Mouse (Mus musculus) left cerebral cortex, adult 11 months (tissue): ENCODE measurements around the gene Stk36.

Experiments used
- DNase-seq: peaks from one replicate; pipeline ENCODE4 v3.0.0; 2022; ENCODE audit warnings: low spot score

Gene Stk36

DNA sequence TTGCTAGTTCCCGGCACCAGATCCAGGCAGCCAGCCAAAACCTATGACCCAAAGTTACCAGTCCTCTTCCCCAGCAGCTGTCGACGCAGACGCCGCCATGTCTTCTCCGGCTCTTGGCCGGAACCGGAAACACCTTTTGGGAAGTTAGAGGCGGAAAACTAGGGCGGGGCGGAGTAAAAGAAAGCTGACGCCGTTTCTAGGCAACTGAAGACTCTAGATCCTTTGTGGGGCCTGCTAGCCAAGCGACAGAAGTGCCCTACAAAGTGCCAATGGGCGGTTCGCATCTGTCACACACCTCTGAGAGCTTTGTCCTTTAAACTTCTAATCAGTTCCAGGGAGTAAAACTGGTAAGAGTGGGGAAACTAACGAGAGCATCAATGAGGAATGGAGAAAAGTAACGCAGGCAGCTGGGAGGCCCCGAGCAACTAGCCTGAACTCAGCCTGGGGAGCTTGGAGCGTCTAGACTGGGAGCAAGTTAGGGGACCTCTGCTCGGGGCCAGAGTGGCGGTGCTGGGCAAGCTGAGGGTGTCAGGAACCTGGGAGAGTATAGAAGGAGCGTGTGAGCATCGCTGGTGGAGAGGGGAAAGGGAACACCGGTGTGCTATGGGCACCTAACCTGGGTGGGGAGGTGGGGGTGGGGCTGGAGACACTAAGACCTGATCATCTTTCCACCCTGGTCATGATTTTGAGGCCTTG, at the start of gene Stk36, which contains the start of gene Rnf25:
TSS of gene Stk36 (plus strand) at position 179 of the 696 bp plus-strand sequence.
TSS of gene Rnf25 (minus strand) at position 131 of the 696 bp plus-strand sequence.
- DNase-seq = peak; percentile 76

- no peak for DNase-seq
These were observed 42.2 kb upstream of the Stk36 start for GRCm38 (mm10) chr1:74559061-74559460.

- no peak for DNase-seq
These were observed 35.4 kb upstream of the Stk36 start for GRCm38 (mm10) chr1:74565834-74566233.

GRCm38 (mm10) chr1:74569739-74570719, 31.2 kb upstream of the Stk36 start:
- no peak for DNase-seq

DNA sequence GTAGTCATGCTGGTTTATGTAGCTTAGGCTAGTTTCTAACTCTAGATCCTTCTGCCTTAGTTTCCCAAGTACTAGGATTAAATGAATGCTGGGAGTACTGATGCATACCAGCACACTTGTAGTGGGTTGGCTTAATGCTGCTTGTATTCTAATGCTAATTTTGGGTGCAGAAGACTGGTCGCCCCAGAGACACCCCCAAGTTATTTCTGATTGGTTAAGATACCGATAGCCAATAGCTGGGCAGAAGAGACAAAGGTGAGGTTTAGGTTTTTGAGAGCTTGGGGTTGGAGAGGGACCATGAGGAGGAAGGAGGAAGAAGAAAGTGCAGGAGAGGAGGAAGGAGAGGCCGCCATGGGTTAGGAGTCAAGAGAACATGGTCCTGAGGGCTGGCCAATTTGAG, 18.6 kb upstream of the Stk36 start:
- no peak for DNase-seq

GRCm38 (mm10) chr1:74584616-74585398, 16.4 kb upstream of the Stk36 start:
- DNase-seq = no peak

DNA sequence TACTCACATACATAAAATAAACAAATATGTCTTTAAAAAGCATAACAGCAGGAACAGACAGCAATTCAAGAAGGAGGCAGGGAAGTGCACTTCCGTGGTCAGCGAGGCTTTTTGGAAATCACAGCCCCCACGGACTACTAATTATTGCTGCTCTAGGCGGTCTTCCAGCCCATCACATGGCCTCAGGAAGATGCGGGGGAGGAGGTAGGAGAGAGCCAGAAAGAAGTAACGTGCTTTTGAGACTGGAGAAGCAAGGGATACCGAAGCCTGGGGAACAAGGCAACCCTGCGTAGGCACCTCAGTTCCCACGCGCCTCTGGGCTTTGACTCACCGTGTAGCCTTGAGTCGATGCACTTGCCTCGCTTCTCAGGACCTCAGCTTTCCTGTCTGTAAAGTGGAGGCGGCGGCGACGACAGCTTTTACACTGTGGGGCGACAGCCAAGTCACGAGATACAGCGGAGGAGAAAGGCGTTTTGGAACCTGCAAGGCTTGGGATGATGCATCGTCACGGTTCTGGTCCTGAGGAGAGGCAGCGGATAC, 13.9 kb upstream of the Stk36 start:
- no peak for DNase-seq

GRCm38 (mm10) chr1:74587773-74588445, 13.3 kb upstream of the Stk36 start, which contains the start of the genes Zfp142 and Bcs1l:
Zfp142 (minus strand) TSS chr1:74588246.
Bcs1l (plus strand) TSS chr1:74588289.
- DNase-seq = peak; percentile 97

DNA sequence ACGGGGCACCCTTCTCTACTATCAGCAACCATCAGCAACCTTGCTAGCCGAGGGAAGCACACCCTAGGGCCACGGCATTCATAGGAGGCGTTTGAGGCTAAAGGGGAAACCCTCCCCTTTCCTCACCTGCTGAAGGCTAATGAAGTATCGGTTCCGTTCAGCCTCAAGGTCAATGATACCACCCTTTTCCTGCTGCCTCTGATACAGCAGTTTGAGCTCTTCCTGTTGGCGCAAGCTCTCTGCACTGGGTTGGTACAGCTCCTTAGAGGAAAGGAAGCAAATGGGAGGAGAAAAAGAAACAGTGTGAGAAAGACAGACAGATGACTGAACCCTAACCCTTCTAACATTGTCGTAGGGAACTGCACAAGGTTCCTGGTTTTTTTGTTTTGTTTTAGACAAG, 6.8 kb upstream of the Stk36 start:
- DNase-seq = no peak

DNA sequence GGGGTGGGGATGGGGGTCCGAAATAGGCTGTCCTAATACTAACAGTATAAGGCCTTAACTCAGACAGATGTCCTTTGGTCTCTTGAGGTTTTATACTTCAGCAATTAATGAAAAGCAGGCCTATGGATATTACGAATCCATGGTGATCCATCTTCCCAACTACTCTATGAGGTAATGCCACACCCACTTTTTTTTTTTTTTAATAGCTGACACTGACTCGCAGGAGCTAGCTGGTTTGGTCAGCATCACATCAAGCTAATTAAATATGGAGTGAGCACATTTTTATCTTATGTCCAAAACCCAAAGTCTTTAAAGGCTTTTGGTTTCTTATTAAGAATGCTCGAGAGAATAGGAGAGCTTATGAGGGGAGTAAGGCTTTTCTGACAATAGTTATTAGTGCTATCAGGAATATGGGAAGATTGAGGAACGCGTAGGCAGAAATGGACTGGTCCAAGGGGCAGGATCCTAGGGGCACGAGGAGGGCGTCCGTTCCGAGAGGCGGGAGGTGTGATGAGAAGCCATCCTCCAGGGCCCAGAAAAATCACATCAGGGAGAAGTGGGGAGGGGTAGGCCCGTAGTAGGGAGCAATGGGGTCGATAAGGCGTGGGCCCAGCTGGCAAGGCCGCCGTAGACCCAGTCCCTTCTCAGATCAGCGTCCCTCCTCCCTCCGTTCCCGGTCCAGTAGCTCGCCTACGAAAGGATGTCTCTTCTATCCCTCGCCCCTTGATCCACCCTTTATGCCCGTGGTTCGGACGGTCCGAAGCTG, 561 bp upstream of the Stk36 start:
- no peak for DNase-seq

GRCm38 (mm10) chr1:74624183-74624582, 22.9 kb downstream of the Stk36 start:
- DNase-seq = no peak

GRCm38 (mm10) chr1:74626076-74626475, 24.8 kb downstream of the Stk36 start:
- DNase-seq = no peak

GRCm38 (mm10) chr1:74628001-74628400, 26.8 kb downstream of the Stk36 start:
- DNase-seq = no peak

DNA sequence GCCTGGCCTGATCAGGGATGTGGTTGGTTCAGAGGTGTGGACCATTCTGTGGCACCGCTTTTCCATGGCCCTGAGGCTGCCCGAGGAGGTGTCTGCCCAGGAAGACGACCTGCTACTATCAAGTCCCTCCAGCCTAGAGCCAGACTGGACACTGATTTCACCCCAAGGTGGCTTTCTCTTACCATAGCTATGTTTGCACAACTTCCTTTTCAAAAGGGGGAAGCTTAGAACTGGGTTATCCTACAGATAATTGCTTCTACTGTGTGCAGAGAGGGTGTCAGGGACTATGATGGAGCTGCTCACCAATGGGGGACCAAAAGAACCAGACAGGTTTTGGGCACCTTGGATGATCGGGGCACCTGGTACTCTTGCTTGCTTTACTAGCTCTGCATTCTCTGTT, 31.5 kb downstream of the Stk36 start:
- DNase-seq = no peak

DNA sequence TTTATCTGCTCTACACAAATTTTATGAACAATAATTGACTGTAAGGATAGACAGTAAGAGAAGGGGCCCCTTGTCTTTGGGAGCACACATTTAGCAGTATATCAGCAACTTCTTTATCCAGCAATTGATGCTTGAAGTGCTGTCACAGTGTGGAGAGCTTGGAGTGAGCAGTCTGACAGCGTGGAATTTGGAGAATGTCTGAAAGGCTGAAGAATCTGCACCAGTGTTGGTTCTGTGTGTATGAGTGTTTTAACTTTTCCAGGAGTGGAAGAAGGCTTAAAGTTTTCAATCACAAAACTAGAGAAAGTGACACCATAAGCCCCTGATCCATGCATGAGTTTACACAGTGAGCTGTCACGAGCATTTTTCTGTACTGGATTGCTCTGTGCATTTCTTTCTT, 42.3 kb downstream of the Stk36 start:
- no peak for DNase-seq

DNA sequence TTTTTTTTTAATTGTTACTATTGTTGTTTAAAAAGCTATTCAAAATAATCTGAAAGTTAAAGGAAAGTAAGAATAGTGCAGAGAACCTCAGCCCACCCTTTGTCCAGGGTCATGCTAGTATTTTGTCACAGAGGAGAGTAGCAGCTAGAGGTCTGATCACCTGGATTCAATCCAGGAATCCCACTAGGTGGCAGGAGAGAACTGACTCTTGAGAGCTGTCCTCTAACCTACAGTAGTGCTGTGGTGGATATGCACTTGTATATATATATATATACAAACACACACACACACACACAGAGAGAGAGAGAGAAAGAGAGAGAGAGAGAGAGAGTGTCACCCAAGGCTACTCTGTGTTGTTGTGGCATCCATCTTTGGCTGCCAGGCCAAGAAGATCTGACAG, 42.7 kb downstream of the Stk36 start:
- no peak for DNase-seq

DNA sequence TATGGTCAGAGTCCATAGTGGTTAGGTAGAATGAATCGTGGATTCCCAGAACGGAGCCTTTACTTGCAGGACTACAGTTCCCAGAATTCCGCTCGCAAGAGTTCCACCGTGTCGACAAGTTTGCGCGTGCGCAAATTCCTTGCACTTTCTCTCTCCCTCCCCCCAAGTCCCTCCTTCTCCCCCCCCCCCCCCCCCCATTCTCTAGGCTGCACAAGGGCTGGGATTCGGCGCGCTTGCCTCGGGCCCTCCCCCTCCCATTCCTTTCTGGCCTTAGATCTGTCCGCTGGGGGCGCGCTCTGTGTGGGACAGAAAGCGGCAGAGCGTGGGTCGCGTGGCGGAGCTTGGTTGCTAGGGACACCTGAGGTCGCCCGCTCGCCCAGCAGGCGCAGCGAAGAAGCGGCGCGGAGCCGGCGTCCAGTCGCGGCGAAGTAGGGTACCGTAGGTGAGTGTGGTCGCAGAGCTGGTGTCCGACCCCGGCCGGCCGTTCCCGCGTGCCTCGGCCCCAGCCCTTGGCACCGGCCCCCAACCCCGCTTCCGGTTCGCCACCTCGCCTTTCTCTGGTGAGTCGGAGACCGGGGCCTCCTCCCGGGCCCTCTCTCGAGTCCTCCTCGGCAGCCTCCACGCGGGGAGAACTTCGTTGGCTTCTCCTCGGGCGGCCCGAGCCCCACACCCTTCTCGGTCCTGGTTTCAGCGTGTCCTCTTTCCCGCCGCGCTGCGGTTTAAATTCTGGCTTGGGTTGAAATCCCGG, 60.4 kb downstream of the Stk36 start, which contains the start of gene Ttll4:
TSS of gene Ttll4 (plus strand) at position 298 of the 748 bp plus-strand sequence.
- peak; percentile 88 for DNase-seq

GRCm38 (mm10) chr1:74662253-74662865, 61.1 kb downstream of the Stk36 start:
- no peak for DNase-seq

DNA sequence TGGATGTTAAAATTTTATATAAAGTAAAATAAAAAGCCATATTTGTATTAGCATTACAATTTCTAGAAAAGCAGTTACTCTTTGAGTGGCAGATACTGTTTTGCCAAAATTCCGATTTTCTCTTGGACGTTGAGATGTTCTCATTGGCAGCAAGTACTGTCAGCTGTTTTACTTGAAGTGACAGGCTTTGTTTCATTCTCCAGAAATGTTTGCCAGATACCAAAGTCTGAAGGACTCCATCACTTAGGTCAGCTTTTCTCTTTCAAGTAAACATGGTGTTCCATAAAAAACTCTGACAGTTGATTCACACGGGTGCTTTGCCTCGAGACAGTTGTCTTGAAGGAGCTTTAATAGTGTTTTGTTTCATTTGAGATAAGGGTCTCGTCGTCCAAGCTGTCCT, 63.9 kb downstream of the Stk36 start:
- no peak for DNase-seq
